Mouse (Mus musculus): ENCODE results near the gene Klk9. TPM values are rescaled to one million over a fixed set of nuclear protein-coding genes. Genes with fewer than 3 reads are reported as not detected.

The Klk9 gene
- polyA plus RNA-seq, 1 experiment from 2014 or later: not detected

DNA sequence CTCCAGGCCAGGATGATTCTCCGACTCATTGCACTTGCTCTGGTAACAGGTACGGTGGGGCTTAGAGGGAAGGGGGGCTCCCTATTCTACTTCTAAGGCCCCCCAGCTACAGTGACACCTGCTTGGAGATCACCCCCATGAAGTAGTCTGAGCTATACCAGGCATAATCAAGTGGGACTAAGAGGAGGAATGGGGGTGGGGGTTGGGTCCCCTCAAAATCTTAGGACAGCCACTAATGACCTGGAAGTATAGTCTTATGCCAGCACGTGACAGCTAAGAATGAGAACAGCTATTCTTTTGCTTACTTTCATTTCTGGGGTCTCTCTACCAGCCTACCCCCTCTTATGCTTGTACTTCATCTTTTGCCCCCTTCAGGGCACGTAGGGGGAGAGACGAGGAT lies 15.2 kb upstream of the Klk9 start:
- H3K27me3 ChIP-seq: peaks cover 6% of the 10 kb centered on the region
- ATAC-seq (replicated peaks; ENCODE audit: insufficient number of reproducible peaks, insufficient read depth, low FRiP score, low read depth): no peak
- no peak overlapping the region for H3K9ac ChIP-seq
- H3K9me3 ChIP-seq (replicated peaks): no peaks in the 10 kb centered on the region
- no peak overlapping the region for H3K4me3 ChIP-seq
- no peak overlapping the region for H3K4me2 ChIP-seq
- H3K4me1 ChIP-seq (replicated peaks): no peaks in the 10 kb centered on the region
- no peaks in the 10 kb centered on the region for H3K36me3 ChIP-seq
- WGBS: 78% methylated on average over 5 of the region's 5 CpGs
- H3K27ac ChIP-seq: no peak overlapping the region

DNA sequence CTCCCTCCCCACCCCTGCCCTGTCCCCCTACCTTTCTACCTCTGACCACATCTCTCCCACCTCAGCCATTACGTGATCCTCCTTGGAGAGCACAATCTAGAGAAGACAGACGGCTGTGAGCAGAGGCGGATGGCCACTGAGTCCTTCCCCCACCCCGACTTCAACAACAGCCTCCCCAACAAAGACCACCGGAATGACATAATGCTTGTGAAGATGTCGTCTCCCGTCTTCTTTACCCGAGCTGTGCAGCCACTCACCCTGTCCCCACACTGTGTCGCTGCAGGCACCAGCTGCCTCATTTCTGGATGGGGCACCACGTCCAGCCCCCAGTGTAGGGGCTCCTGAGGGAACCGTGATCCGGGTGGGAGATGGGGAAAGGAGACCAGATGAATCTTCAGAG lies 14.3 kb upstream of the Klk9 start:
- Histone ChIP-seq H3K9me3 (replicated peaks) (no peaks in the 10 kb centered on the region), H3K4me2 (no peak overlapping the region), H3K27ac (no peak overlapping the region), H3K4me1 (replicated peaks) (no peaks in the 10 kb centered on the region), H3K36me3 (no peaks in the 10 kb centered on the region), H3K9ac (no peak overlapping the region), H3K27me3 (peaks cover 10% of the 10 kb centered on the region), H3K4me3 (no peak overlapping the region)
- 77% methylated on average over 12 of the region's 12 CpGs for WGBS
- no peak for ATAC-seq (replicated peaks; ENCODE audit: insufficient number of reproducible peaks, insufficient read depth, low FRiP score, low read depth)

DNA sequence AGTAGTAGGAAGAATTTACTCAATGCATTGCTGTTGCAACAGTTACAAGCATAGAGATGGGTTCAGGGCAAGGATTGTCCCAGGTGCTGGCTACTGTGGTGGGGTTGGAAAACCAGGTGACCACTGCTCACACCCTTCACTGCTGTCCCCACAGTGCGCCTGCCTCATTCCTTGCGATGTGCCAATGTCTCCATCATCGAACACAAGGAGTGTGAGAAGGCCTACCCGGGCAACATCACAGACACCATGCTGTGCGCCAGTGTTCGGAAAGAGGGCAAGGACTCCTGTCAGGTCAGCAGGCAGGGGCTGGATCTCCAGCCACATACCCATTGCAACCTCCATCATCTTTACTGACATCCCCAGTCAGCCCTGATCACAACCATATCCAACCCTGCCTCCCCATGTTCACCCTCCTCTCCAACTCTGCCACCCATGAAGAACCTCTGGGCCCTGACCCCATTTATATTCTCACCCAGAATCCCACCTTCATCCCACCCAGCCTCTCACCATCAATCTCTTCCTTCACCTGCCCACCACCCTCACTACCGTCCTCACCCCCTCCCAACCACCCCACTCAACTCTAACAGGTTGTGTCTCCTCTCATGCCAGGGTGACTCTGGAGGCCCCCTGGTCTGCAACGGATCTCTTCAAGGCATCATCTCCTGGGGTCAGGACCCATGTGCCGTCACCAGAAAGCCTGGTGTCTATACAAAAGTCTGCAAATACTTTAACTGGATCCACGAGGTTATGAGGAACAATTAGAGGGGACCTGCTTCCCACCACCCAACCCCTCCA lies 13.3 kb upstream of the Klk9 start:
- peaks cover 4% of the 10 kb centered on the region for H3K4me1 ChIP-seq (replicated peaks)
- no peaks in the 10 kb centered on the region for H3K36me3 ChIP-seq
- no peak overlapping the region for H3K27ac ChIP-seq
- H3K9ac ChIP-seq: no peak overlapping the region
- H3K9me3 ChIP-seq (replicated peaks): no peaks in the 10 kb centered on the region
- H3K4me3 ChIP-seq: no peak overlapping the region
- 84% methylated on average over 10 of the region's 10 CpGs for WGBS
- H3K27me3 ChIP-seq: peaks cover 18% of the 10 kb centered on the region
- no peak for ATAC-seq (replicated peaks; ENCODE audit: insufficient number of reproducible peaks, insufficient read depth, low FRiP score, low read depth)
- no peak overlapping the region for H3K4me2 ChIP-seq

DNA sequence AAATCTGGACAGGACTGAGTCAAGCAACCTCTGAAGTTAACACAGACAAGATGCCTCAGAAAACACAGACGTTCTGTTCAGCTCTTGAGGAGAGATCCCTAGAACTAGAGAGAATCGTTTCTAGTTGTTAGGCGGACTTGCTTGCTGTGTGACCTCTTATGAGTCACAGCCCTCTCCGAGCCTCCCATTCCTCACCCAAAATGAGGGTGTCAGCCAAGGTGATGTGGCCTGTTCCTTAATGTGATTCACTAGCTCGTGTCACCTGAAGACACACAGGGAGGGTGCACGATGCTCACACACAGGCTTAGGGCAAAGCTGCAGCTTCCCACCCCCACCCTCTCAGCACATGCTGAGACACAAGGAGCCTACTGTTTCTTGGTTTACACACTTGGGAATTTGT lies 11.4 kb upstream of the Klk9 start:
- H3K4me1 ChIP-seq (replicated peaks): peaks cover 4% of the 10 kb centered on the region
- H3K27me3 ChIP-seq: peaks cover 32% of the 10 kb centered on the region
- H3K4me3 ChIP-seq: no peak overlapping the region
- ATAC-seq (replicated peaks; ENCODE audit: insufficient number of reproducible peaks, insufficient read depth, low FRiP score, low read depth): no peak
- no peak overlapping the region for H3K9ac ChIP-seq
- WGBS: 48% methylated on average over 6 of the region's 6 CpGs
- H3K27ac ChIP-seq: no peak overlapping the region
- H3K36me3 ChIP-seq: no peaks in the 10 kb centered on the region
- no peak overlapping the region for H3K4me2 ChIP-seq
- no peaks in the 10 kb centered on the region for H3K9me3 ChIP-seq (replicated peaks)

DNA sequence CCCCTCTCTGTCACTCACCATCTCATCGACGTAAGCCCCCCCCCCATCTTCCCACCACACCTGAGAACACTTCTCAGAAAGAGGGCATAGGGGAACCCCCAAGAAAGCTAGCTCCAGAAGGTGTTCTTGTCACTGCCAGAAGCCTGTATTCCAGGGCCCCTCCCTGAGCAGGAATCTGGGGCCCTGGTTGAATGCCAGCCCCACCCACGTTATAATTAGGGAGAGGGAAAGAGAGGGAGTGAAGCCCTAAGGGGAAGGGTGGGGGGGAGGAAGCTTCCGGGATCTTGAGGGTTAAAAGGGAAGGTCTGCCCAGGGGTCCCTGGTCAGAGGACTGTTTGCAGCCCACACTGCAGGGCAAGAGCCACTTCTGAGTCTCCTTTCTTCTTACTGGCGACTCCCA lies 10.9 kb upstream of the Klk9 start, which contains the start of gene Klk10:
TSS of gene Klk10 (plus strand) at position 290 of the 400 bp plus-strand sequence.
- no peaks in the 10 kb centered on the region for H3K36me3 ChIP-seq
- no peak within 1 kb of the TSS for H3K27ac ChIP-seq
- no peak within 1 kb of the TSS for H3K4me2 ChIP-seq
- H3K27me3 ChIP-seq: peaks cover 32% of the 10 kb centered on the region
- no peaks in the 10 kb centered on the region for H3K9me3 ChIP-seq (replicated peaks)
- ATAC-seq (replicated peaks; ENCODE audit: insufficient number of reproducible peaks, insufficient read depth, low FRiP score, low read depth): no peak
- no peak within 1 kb of the TSS for H3K4me3 ChIP-seq
- WGBS: 40% methylated on average over 5 of the region's 5 CpGs
- H3K4me1 ChIP-seq (replicated peaks): peaks cover 4% of the 10 kb centered on the region
- no peak within 1 kb of the TSS for H3K9ac ChIP-seq

DNA sequence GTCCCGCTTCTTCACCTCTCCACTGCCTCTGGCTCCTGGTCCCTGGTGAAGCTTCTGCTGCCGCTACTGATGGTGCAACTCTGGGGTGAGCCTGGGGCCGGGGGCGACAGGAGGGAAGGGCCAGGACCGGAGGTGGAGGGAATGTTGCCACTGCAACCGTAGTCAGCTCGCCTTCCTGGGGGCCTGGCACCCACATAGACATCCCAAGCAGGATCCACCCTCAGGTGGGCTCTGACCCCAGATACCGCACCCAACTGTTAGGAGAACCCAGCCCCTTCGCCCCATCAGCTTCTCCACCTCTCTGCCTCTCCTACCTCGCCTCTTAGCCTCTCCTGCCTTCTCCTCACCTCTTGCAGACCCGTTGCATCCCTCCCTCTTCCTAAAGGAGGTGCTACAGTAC lies 10.2 kb upstream of the Klk9 start:
- H3K36me3 ChIP-seq: no peaks in the 10 kb centered on the region
- 87% methylated on average over 11 of the region's 11 CpGs for WGBS
- no peak for ATAC-seq (replicated peaks; ENCODE audit: insufficient number of reproducible peaks, insufficient read depth, low FRiP score, low read depth)

DNA sequence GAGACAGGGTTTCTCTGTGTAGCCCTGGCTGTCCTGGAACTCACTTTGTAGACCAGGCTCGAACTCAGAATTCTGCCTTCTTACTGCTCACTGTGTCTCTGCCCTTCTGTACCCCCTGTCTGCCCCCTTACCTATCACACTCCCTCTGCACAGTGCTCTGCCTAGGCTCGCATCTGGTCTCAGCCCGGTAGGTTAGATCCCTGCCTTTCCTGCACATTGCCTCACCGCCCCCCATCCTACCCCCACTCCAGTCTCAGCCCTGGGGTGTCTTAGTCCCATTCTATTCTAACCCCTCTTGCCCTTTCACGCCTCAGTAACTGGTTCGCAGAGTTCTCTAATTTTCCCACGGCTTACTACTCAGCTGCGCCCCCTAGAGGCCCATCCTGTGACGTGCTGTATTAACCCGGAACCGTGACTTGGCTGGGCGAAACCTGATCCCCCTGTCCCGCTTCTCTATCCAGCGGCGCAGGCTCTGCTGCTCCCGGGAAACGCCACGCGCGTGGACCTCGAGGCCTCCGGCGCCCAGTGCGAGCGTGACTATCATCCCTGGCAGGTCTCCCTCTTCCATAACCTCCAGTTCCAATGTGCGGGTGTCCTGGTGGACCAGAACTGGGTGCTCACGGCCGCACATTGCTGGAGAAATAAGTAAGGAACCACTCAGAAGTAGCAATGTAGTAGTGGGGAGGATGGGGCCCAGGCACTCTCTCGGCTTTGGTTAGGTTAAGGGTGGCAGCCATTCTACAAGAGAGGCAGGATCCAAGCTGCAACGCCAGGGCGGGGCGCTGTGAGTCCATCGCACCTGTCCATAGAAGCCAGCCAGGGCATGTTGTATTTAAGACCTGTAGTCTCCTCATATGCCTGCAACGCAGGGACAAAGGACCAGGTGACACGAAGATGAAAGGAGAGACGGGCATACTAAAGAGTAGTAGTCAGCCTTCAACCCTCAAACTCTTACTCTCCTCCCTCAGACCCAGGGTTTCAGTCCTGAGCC lies 9.1 kb upstream of the Klk9 start:
- Histone ChIP-seq H3K4me2 (peak overlapping the region; percentile 71), H3K9ac (0 out of 2 replicates have a peak overlapping the region, but pooled peaks have one; percentile 37), H3K4me3 (peak overlapping the region; percentile 40), H3K36me3 (no peaks in the 10 kb centered on the region), H3K9me3 (replicated peaks) (no peaks in the 10 kb centered on the region), H3K4me1 (replicated peaks) (peaks cover 4% of the 10 kb centered on the region), H3K27ac (no peak overlapping the region), H3K27me3 (peaks cover 32% of the 10 kb centered on the region)
- ATAC-seq (replicated peaks; ENCODE audit: insufficient number of reproducible peaks, insufficient read depth, low FRiP score, low read depth): peak; percentile 41; the same call in 1 of the 2 replicates
- WGBS: 8% methylated on average over 36 of the region's 36 CpGs

More for the DNA sequence above, 10.2 kb upstream of the Klk9 start:
- H3K4me1 ChIP-seq (replicated peaks): peaks cover 4% of the 10 kb centered on the region
- H3K27me3 ChIP-seq: peaks cover 32% of the 10 kb centered on the region
- no peak overlapping the region for H3K4me2 ChIP-seq
- no peak overlapping the region for H3K27ac ChIP-seq
- H3K4me3 ChIP-seq: no peak overlapping the region
- H3K9ac ChIP-seq: no peak overlapping the region
- no peaks in the 10 kb centered on the region for H3K9me3 ChIP-seq (replicated peaks)

DNA sequence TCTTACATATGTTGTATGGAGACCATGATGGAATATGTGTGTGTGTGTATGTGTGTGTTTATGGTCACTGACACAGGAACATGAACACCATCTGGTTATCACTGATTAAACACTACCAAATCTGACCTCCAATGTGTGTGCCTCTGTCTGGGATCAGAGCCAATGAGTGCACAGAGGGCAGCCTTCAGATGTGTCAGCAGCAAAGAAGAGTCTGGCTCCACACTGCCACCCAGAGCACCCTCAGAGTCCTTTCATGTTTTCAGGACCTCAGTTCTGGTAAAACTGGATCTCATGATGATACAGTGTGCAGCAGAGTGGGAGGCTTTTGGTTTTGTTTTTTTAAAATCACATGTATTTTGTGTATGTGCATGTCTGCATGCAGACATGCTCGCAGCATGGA lies 6.4 kb upstream of the Klk9 start:
- Histone ChIP-seq H3K27me3 (peaks cover 32% of the 10 kb centered on the region), H3K9ac (no peak overlapping the region), H3K4me1 (replicated peaks) (peaks cover 4% of the 10 kb centered on the region), H3K27ac (no peak overlapping the region), H3K9me3 (replicated peaks) (no peaks in the 10 kb centered on the region), H3K36me3 (no peaks in the 10 kb centered on the region), H3K4me3 (no peak overlapping the region), H3K4me2 (no peak overlapping the region)
- no peak for ATAC-seq (replicated peaks; ENCODE audit: insufficient number of reproducible peaks, insufficient read depth, low FRiP score, low read depth)
- WGBS: 76% methylated on average over 1 of the region's 1 CpGs

DNA sequence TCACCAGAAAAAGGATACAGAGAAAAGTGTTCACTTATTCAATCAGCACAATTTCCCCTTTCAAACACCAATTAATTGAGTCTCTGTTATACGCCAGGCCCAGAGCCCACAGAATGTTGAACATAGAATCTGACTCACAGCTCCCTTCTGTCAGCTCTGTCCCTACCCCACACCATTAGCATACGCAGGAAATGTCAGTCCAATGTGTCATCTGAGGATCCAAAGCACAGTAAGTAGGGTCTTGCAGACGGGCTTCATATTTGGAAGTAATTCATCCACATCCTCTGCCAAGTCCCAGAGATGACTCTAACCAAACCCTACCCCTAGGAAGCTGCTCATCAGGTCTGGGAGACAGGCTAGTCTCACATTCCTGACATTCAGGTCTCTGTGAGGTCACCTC lies 3.6 kb upstream of the Klk9 start:
- Histone ChIP-seq H3K4me3 (no peak overlapping the region), H3K27me3 (peaks cover 19% of the 10 kb centered on the region), H3K9me3 (replicated peaks) (no peaks in the 10 kb centered on the region), H3K9ac (no peak overlapping the region), H3K4me2 (no peak overlapping the region), H3K4me1 (replicated peaks) (no peaks in the 10 kb centered on the region), H3K36me3 (no peaks in the 10 kb centered on the region), H3K27ac (no peak overlapping the region)
- no peak for ATAC-seq (replicated peaks; ENCODE audit: insufficient number of reproducible peaks, insufficient read depth, low FRiP score, low read depth)
- WGBS: 68% methylated on average over 3 of the region's 3 CpGs

DNA sequence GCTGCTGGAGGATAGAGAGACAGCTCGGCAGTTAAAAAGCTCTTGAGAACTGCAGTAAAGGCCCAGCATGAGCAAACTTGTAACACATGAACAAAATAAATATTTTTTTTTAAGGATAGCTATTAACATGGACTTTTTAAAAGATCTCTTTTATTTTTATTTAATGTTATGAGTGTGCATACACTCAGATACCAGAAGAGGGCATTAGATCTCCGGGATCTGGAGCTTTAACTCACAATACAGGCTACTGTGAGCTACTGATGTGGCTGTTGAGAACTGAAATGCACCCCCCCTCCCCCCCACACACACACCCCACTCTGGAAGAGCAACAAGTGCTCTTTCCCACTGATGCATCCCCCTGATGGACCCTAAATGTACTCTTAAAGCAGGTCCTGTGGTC lies 2.4 kb upstream of the Klk9 start:
- ATAC-seq (replicated peaks; ENCODE audit: insufficient number of reproducible peaks, insufficient read depth, low FRiP score, low read depth): no peak
- H3K4me2 ChIP-seq: no peak overlapping the region
- 61% methylated on average over 2 of the region's 2 CpGs for WGBS

DNA sequence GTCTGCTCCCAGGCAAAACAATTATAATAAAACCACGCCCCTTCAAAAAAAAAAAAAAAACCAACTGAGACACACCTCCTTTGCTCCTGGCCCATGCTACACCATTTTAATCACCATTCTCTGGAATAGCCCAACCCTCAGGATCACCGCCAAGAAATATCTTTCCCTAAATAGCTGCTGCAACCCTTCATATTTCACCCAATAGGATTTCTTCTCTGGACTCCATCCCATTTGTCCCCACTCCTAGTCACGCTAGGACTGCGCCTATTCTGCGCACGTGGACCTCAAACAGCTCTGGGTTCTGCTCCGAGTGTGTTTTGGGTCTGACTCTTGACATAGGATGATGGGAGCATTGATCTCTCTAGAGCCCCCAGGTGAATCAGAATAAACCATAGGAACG lies 4.7 kb downstream of the Klk9 start:
- ATAC-seq (replicated peaks; ENCODE audit: insufficient number of reproducible peaks, insufficient read depth, low FRiP score, low read depth): 0 out of 2 replicates have a peak, but pooled peaks have one; percentile 32
- H3K9me3 ChIP-seq (replicated peaks): no peaks in the 10 kb centered on the region

More for the DNA sequence above, 2.4 kb upstream of the Klk9 start:
- no peak overlapping the region for H3K9ac ChIP-seq
- no peaks in the 10 kb centered on the region for H3K4me1 ChIP-seq (replicated peaks)
- no peak overlapping the region for H3K27ac ChIP-seq
- H3K36me3 ChIP-seq: no peaks in the 10 kb centered on the region
- no peaks in the 10 kb centered on the region for H3K9me3 ChIP-seq (replicated peaks)
- H3K4me3 ChIP-seq: no peak overlapping the region
- peaks cover 13% of the 10 kb centered on the region for H3K27me3 ChIP-seq

More for the DNA sequence above, 4.7 kb downstream of the Klk9 start:
- peaks cover 33% of the 10 kb centered on the region for H3K27me3 ChIP-seq
- peak overlapping the region; percentile 89 for H3K4me2 ChIP-seq
- H3K36me3 ChIP-seq: no peaks in the 10 kb centered on the region
- H3K4me3 ChIP-seq: peak overlapping the region; percentile 58
- no peak overlapping the region for H3K9ac ChIP-seq
- H3K4me1 ChIP-seq (replicated peaks): peaks cover 19% of the 10 kb centered on the region
- H3K27ac ChIP-seq: no peak overlapping the region
- WGBS: 7% methylated on average over 8 of the region's 8 CpGs
